Mouse (Mus musculus) neural tube, embryonic 12.5 days (tissue): ENCODE results near the gene Cuedc2. TPM values are rescaled to one million over a fixed set of nuclear protein-coding genes. Genes with fewer than 3 reads are reported as not detected.

Experiments
- ATAC-seq: fragments of 200-750 bp; cut with Nextera tagmentation; 2 replicates; pipeline ENCODE4 v1.8.0; 2017; ENCODE audit warnings: low read depth, mild to moderate bottlenecking, moderate TSS enrichment, moderate library complexity; ENCODE audit not compliant: low FRiP score
- H3K27ac ChIP-seq: fragments of 300-500 bp; sonication (generic); 2 replicates; pipeline ENCODE4 v1.5.1; 2016
- H3K27me3 ChIP-seq: fragments of 300-500 bp; sonication (generic); replicated peaks from 2 replicates; pipeline ENCODE4 v1.6.1; 2016; ENCODE audit warnings: mild to moderate bottlenecking
- H3K36me3 ChIP-seq: fragments of 300-500 bp; sonication (generic); 2 replicates; pipeline ENCODE4 v1.6.1; 2016; ENCODE audit warnings: mild to moderate bottlenecking
- H3K4me1 ChIP-seq: fragments of 300-500 bp; sonication (generic); 2 replicates; pipeline ENCODE4 v1.6.1; 2016
- H3K4me2 ChIP-seq: fragments of 300-500 bp; sonication (generic); replicated peaks from 2 replicates; pipeline ENCODE4 v1.6.1; 2016; ENCODE audit warnings: mild to moderate bottlenecking
- H3K4me3 ChIP-seq: fragments of 300-500 bp; sonication (generic); 2 replicates; pipeline ENCODE4 v1.5.1; 2016
- H3K9ac ChIP-seq: fragments of 300-500 bp; sonication (generic); 2 replicates; pipeline ENCODE4 v1.6.1; 2016; ENCODE audit warnings: mild to moderate bottlenecking
- H3K9me3 ChIP-seq: fragments of 300-500 bp; sonication (generic); 2 replicates; pipeline ENCODE4 v1.6.1; 2016; ENCODE audit warnings: mild to moderate bottlenecking
- WGBS: fragments of 180-500 bp; shearing (Covaris S2); methylation state at CpG from one replicate; pipeline ENCODE4 v1.1.7; 2016; 5-methylcytosine and 5-hydroxymethylcytosine counted together
- polyA plus RNA-seq: library from polyadenylated mRNA; unstranded; fragments of >200 nt; fragmentation: Nextera tagmentation; extraction: Ambion mirVana; gene quantifications from 2 replicates; pipeline ENCODE4 v1.2.1, GENCODE M21; 2016

Cuedc2 gene
- polyA plus RNA-seq, 1 experiment from 2014 or later, result 284 TPM

DNA sequence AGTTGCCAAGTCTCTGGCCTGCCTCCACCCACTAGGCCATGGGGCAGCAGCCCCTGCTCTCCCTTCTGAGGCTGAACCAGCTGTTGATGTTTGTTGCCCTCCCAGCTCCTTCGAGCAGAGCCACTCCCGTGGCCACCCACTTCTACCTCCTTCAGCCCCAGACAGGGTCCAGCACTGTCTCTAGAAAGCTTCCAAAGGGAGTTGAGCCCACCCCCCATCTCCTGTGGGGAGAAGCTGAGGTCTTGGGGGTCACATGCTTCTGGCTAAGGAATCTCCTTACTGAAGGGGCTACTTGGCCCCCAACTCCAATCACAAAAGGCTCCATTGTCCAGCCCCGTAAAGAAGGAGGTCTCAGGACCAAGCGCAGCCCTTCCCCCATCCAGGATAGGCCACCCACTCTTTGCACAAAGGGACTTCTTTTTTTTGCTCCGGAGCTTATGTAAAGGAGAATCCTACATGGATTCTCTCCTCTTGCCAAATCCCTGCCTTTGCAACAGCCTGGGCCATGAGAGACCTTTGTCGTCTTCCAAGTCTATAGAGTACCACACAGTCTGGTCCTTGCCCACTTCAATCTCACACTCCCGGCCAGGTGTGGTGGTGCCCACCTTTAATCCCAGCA, 5.7 kb downstream of the Cuedc2 start:
- no peak overlapping the region for H3K9ac ChIP-seq
- H3K27ac ChIP-seq, result no peak overlapping the region
- no peak overlapping the region; the same call in 1 of the 2 replicates for H3K4me2 ChIP-seq

DNA sequence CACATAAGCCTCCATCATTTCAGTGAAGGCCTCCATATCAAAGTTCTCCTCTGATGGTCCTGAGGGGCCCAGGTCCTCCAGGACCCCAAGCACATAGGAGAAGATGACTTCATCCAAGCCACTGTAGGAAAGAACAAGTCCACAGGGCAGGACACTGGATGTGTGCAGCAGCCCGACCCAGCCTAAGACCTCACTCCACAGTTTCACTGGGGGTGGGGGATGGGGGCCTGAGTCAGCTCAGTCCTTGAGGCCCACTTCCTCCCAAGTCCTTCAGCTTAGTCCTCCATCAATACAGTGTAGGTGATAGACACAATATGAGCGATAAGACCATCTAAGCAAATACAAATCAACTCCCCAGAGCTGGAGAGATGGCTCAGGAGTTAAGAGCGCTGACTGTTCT, 6.6 kb downstream of the Cuedc2 start:
- H3K4me1 ChIP-seq, result peaks cover 28% of the 10 kb centered on the region
- 0 out of 2 replicates have a peak overlapping the region, but pooled peaks have one; percentile 2 for H3K4me2 ChIP-seq
- no peak overlapping the region for H3K9ac ChIP-seq
- no peaks in the 10 kb centered on the region for H3K9me3 ChIP-seq
- H3K36me3 ChIP-seq, result peaks cover 29% of the 10 kb centered on the region
- WGBS, result 87% methylated on average over 3 of the region's 3 CpGs
- no peaks in the 10 kb centered on the region for H3K27me3 ChIP-seq
- no peak for ATAC-seq
- no peak overlapping the region for H3K4me3 ChIP-seq
- no peak overlapping the region for H3K27ac ChIP-seq

More for the DNA sequence above, 5.7 kb downstream of the Cuedc2 start:
- H3K27me3 ChIP-seq, result no peaks in the 10 kb centered on the region
- no peak for ATAC-seq
- no peak overlapping the region for H3K4me3 ChIP-seq
- WGBS, result 45% methylated on average over 7 of the region's 7 CpGs
- H3K36me3 ChIP-seq, result peaks cover 29% of the 10 kb centered on the region
- H3K9me3 ChIP-seq, result no peaks in the 10 kb centered on the region
- peaks cover 27% of the 10 kb centered on the region for H3K4me1 ChIP-seq

DNA sequence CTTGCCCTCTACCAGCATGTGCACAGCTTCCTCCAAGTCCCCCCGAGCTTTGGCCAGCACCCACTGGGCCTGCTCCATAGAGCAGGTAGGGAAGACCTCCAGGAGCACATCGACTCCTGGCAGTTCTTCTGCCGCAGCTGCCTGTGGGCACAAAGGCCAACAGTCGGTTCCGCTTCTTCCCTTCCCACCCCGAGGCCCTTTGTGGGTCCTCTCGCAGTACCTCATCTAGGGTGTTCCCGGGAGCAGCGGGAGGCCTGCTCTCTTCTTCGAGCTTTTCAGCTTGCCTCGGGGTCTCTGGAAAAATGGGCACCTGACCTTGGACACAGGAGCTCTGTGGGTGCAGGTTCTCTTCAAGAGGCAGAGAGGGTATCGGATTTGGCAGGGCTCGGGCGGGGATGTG, 7.2 kb downstream of the Cuedc2 start:
- ATAC-seq, result no peak
- 90% methylated on average over 14 of the region's 14 CpGs for WGBS
- H3K36me3 ChIP-seq, result peaks cover 29% of the 10 kb centered on the region
- H3K9ac ChIP-seq, result no peak overlapping the region
- peaks cover 2% of the 10 kb centered on the region; the same call in 1 of the 2 replicates for H3K27me3 ChIP-seq
- H3K27ac ChIP-seq, result no peak overlapping the region
- no peak overlapping the region for H3K4me3 ChIP-seq
- peaks cover 30% of the 10 kb centered on the region for H3K4me1 ChIP-seq
- H3K9me3 ChIP-seq, result no peaks in the 10 kb centered on the region
- no peak overlapping the region for H3K4me2 ChIP-seq

DNA sequence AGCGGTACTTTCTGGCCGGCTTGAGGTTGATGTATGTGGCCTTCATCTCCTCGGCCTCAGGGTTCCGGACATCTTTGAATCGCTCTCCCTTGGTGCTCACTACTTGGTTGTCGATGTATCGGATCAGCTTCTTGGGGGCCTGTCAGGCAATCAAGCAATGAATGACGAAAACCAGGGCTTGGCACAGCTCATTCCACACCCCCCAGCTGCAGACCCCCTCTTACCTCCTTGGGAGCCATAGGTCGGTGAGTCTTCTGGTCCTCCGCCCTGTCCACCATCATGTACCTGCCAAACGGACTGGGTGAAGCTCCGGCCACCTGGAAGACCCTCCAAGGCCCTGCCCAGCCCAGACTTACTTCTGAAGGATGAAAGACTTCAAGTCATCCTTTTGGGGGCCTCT, 7.8 kb downstream of the Cuedc2 start:
- peaks cover 29% of the 10 kb centered on the region for H3K36me3 ChIP-seq
- no peak overlapping the region for H3K4me3 ChIP-seq
- 91% methylated on average over 12 of the region's 12 CpGs for WGBS
- H3K9ac ChIP-seq, result no peak overlapping the region
- no peak overlapping the region for H3K27ac ChIP-seq
- H3K9me3 ChIP-seq, result no peaks in the 10 kb centered on the region
- peaks cover 8% of the 10 kb centered on the region for H3K27me3 ChIP-seq
- peak overlapping the region; percentile 100 for H3K4me2 ChIP-seq
- H3K4me1 ChIP-seq, result peaks cover 33% of the 10 kb centered on the region
- no peak for ATAC-seq

DNA sequence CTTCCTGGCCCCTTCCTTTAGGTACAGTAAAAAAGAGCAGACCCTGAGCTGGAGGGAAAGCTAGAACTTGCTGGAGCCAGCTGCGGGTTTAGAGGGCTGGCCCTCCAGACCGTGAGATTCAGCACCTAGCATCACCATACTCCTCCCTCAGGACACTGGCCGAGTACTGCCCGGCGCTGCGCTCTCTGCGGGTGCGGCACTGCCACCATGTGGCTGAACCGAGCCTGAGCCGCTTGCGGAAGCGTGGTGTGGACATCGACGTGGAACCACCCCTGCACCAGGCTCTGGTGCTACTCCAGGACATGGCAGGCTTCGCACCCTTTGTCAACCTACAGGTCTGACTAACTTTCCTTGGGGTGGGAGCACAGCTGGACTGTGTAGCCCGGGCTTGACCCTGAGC, 8.6 kb downstream of the Cuedc2 start:
- Histone ChIP-seq H3K4me1 (peaks cover 33% of the 10 kb centered on the region), H3K4me3 (peak overlapping the region; percentile 11; the same call in 1 of the 2 replicates)
- WGBS, result 7% methylated on average over 16 of the region's 16 CpGs

DNA sequence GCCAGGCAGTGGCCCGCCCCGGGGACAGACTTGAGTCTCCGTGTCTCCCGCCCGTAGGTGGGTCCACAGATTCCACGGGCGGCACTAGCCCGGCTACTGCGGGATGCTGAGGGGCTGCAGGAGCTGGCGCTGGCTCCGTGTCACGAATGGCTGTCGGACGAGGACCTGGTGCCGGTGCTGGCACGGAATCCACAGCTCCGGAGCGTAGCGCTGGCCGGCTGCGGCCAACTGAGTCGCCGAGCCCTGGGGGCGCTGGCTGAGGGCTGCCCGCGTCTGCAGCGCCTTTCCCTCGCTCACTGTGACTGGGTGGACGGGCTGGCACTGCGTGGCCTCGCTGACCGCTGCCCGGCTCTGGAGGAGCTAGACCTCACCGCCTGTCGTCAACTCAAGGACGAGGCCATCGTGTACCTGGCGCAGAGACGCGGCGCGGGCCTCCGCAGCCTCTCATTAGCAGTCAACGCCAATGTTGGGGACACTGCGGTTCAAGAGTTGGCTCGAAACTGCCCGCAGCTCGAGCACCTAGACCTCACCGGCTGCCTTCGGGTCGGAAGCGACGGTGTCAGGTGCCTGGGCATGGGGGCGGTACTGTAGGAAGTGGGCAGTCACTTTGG, 9.4 kb downstream of the Cuedc2 start:
- Histone ChIP-seq H3K9ac (peak overlapping the region; percentile 73), H3K4me2 (peak overlapping the region; percentile 100), H3K36me3 (peaks cover 29% of the 10 kb centered on the region), H3K9me3 (no peaks in the 10 kb centered on the region), H3K4me1 (peaks cover 33% of the 10 kb centered on the region), H3K27ac (peak overlapping the region; percentile 83; the same call in 1 of the 2 replicates), H3K27me3 (peaks cover 24% of the 10 kb centered on the region), H3K4me3 (peak overlapping the region; percentile 66)
- WGBS, result under 1% methylated on average over 54 of the region's 54 CpGs
- peak; percentile 1; the same call in 1 of the 2 replicates for ATAC-seq

More for the DNA sequence above, 8.6 kb downstream of the Cuedc2 start:
- Histone ChIP-seq H3K36me3 (peaks cover 29% of the 10 kb centered on the region), H3K9ac (no peak overlapping the region), H3K27ac (no peak overlapping the region), H3K4me2 (peak overlapping the region; percentile 100), H3K27me3 (peaks cover 16% of the 10 kb centered on the region), H3K9me3 (no peaks in the 10 kb centered on the region)
- no peak for ATAC-seq

DNA sequence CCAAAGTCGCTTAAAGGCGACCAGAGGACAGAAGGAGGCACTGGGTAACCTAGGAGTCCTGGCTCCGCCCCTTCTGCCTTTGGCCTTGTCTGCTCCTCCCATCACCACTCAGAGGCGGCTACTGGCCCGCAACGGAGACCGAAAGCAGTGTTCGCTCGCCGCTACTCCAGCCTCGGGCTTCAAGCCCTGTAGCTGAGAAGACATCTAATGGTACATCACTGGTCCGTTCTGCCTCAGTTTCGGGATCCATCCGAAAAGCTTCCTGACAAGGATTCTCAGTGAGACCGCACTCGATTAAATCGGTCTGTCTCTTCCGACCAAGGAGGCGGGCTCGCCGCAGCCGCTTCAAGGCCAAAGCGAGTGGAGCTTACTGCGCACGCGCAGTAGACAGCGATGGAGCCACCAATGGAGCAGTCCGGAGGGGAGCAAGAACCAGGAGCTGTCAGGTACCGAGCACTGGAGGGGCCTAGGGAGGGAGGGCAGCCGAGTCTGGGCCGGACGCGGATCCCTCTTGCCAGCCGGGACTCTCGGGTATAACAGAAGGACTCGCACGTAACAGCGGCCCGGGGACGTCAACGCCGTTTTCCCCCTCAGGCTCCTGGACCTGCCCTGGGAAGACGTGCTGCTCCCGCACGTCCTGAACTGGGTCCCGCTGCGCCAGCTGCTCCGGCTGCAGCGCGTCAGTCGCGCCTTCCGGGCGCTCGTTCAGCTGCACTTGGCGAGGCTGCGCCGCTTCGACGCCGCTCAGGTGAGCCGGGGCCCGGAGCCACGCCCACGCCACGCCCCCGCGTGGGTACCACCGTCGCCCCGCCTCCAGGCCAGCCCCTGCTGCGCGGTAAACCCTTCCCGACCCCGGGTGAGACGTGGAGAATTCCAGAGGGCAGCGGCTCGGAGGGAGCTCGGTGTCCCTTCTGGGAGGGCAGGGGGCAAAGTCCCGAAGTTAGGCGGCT, 10.1 kb downstream of the Cuedc2 start, which contains the start of gene Fbxl15:
TSS of gene Fbxl15 (plus strand) at position 104 of the 950 bp plus-strand sequence.
- Histone ChIP-seq H3K9me3 (no peaks in the 10 kb centered on the region), H3K9ac (peak within 1 kb of the TSS; percentile 73), H3K4me1 (peaks cover 33% of the 10 kb centered on the region), H3K36me3 (peaks cover 29% of the 10 kb centered on the region), H3K27ac (peak within 1 kb of the TSS; percentile 83), H3K27me3 (peaks cover 32% of the 10 kb centered on the region), H3K4me3 (peak within 1 kb of the TSS; percentile 66), H3K4me2 (peak within 1 kb of the TSS; percentile 100)
- WGBS, result under 1% methylated on average over 81 of the region's 81 CpGs
- ATAC-seq, result peak; percentile 85

DNA sequence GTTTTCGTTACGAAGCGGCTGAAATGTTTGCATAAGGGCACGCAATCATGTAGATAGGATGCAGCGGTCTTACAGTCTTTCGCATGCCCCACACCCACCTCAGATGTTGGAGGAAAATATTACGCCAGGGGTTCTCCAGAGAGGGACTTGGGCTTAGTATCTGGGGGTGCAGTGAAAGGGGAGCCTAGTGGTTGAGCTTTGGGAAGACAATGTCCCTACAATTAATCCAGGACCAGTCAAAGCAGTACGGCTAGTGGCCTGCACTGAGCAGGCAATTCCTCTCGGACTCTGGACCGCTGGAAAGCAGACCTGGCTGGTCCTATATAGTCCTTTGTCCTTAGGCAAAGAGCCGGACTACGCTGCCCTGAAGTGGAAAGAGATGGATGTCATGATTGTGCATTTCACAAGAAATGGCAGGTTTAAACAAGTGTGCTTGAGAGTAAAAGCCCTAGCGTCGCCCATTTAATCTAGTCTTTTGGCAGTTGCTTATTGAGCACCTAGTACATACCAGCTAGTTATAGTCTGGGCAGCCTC, 10.9 kb downstream of the Cuedc2 start:
- 30% methylated on average over 14 of the region's 14 CpGs for WGBS
- Histone ChIP-seq H3K4me1 (peaks cover 33% of the 10 kb centered on the region), H3K9ac (peak overlapping the region; percentile 73), H3K9me3 (no peaks in the 10 kb centered on the region), H3K4me2 (peak overlapping the region; percentile 100), H3K27me3 (peaks cover 38% of the 10 kb centered on the region), H3K36me3 (peaks cover 29% of the 10 kb centered on the region), H3K27ac (peak overlapping the region; percentile 83), H3K4me3 (peak overlapping the region; percentile 66)
- ATAC-seq, result no peak

DNA sequence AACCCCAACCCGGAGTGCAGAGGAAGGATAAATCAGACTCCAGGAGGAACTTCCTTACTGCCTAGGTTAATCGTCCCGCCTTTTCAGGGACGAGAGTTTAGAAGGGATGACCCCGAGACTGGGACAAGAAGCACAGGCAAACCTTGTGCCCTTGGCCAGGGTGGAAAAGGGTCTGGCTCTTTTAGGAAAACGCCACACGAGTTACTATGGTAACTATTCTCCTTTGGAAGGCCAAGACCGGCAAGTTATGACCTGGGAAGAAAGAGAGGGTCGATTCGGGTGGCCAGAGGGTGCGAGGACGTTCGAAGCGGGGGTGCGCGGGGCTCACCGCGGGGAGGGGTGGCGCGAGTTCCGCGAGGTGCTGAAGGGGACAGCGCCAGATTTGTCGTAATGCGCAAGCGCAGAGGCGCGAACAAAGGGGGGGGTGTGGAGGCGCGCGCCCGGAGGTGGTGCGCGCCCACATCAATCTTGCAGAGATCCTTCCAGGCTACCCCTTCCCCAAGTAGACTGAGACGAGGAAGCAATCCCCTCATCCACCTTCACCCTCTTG, 11.7 kb downstream of the Cuedc2 start, which contains the start of gene Psd:
TSS of gene Psd (minus strand) at position 401 of the 550 bp plus-strand sequence.
- peak within 1 kb of the TSS; percentile 83 for H3K27ac ChIP-seq
- H3K4me3 ChIP-seq, result peak within 1 kb of the TSS; percentile 66
- peak within 1 kb of the TSS; percentile 100 for H3K4me2 ChIP-seq
- no peak for ATAC-seq
- peaks cover 39% of the 10 kb centered on the region for H3K4me1 ChIP-seq
- H3K27me3 ChIP-seq, result peaks cover 45% of the 10 kb centered on the region
- peak within 1 kb of the TSS; percentile 73 for H3K9ac ChIP-seq
- no peaks in the 10 kb centered on the region for H3K9me3 ChIP-seq
- under 1% methylated on average over 35 of the region's 35 CpGs for WGBS
- peaks cover 21% of the 10 kb centered on the region for H3K36me3 ChIP-seq

DNA sequence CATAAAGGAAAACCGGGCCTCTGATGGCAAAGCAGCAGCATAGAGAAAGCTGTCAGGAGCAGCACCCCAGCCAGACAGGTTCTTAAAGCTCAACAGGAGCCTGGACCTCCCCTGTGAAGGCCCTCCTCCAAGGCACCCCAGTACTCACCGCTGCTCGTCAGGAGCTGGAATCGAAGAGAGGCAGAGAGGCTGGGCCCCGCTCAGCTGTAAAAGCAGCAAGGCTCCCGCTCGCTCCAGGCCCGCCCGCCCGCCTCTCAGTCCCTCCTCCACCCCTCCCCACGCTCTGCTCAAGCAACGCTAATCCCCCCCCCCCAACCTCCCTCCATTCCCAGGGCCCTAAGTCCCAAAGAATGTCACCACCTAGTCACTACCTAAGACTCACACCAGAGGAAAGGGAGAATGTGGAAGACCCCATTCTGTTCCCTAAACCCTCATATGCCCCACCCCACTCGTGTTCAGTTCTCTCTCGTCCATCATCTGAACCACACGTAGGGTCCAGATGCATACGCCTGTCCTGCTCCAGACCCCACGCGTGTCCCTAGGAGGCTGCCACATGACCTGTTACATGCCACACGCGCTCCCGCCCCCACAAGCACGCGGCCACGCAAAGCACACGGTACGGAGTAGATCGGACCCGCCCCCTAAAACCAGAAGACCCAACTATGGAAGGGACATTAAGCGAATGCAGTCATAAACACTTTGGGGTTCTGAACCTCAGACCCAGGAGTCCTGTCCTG, 12.3 kb downstream of the Cuedc2 start:
- H3K27ac ChIP-seq, result no peak overlapping the region
- peaks cover 45% of the 10 kb centered on the region for H3K27me3 ChIP-seq
- H3K9ac ChIP-seq, result peak overlapping the region; percentile 35; the same call in 1 of the 2 replicates
- peak overlapping the region; percentile 100 for H3K4me2 ChIP-seq
- peak overlapping the region; percentile 36 for H3K4me3 ChIP-seq
- H3K36me3 ChIP-seq, result peaks cover 14% of the 10 kb centered on the region
- H3K9me3 ChIP-seq, result no peaks in the 10 kb centered on the region
- no peak for ATAC-seq
- 4% methylated on average over 28 of the region's 29 CpGs for WGBS
- peaks cover 45% of the 10 kb centered on the region for H3K4me1 ChIP-seq

DNA sequence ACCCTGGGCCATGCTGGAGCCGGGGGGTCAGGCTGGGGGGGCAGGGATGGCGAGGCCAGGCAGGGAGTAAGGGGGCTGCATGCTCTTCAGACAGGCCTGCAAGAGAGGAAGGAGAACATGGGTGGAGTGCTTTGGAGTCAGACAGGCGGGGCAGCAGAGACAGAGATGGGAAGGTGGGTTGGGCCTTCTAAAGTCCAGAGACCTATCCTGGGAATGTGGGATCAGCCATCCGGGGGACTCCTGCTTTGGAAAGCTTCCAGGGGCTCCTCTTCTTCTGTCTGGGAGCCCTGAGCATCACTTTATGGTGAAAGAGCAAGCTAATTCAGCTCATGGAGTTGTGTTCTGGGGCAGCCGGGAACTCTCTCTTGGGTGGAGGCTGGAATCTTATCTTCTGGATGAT, 13.6 kb downstream of the Cuedc2 start:
- Histone ChIP-seq H3K9me3 (no peaks in the 10 kb centered on the region), H3K27me3 (peaks cover 53% of the 10 kb centered on the region), H3K9ac (no peak overlapping the region), H3K27ac (no peak overlapping the region), H3K36me3 (peaks cover 2% of the 10 kb centered on the region; the same call in 1 of the 2 replicates), H3K4me1 (peaks cover 51% of the 10 kb centered on the region), H3K4me3 (no peak overlapping the region), H3K4me2 (peak overlapping the region; percentile 100; the same call in 1 of the 2 replicates)
- WGBS, result 70% methylated on average over 5 of the region's 5 CpGs
- ATAC-seq, result no peak
